Comparison of ENCODE assay signal across 25 mouse cellular contexts in the genomic region with DNA sequence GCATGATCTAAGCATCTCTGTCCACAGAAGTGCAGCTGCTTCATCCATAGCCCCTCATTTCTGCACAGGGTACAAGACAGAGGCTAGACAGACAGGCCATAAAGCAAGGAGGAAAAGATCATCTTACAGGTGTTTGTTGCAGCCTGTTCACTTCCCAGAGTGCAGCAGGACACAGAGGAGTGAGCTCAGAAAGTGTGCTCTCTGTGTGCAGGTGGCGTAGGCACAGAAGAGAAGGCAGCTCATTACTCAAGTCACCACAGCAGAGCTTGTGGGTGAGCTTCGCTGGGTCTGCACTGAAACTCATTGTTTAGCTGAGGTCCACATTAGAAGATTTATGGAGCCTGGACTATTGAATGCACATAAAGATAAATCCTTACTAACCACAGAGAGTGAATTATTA. TPM values are rescaled to one million over a fixed set of nuclear protein-coding genes. Genes with fewer than 3 reads are reported as not detected.
DNase-seq lines count a peak whose midpoint lies in the region; ATAC-seq lines count a peak whose summit lies in the region.
"Had no signal": no experiment of that assay in that cellular context is flagged by ENCODE, and none has a peak within 500 bp of the region (broad histone marks: within the 10 kb centered on the region; RNA-seq: fewer than 3 reads in every experiment).

No protein-coding gene starts in this region.

- H3K36me3 ChIP-seq in kidney, embryonic 16.5 days (ENCODE audit: insufficient read depth, low read length), result peaks cover 47% of the 10 kb centered on the region
- peaks cover 78% of the 10 kb centered on the region for H3K36me3 ChIP-seq in limb, embryonic 12.5 days
- H3K36me3 ChIP-seq in limb, embryonic 10.5 days, result peaks cover 31% of the 10 kb centered on the region

- H3K9me3 ChIP-seq in kidney, embryonic 16.5 days (ENCODE audit: low read length), result no peaks in the 10 kb centered on the region
- no peaks in the 10 kb centered on the region for H3K9me3 ChIP-seq in limb, embryonic 12.5 days
- H3K9me3 ChIP-seq in limb, embryonic 10.5 days (replicated peaks), result no peaks in the 10 kb centered on the region
- H3K9me3 ChIP-seq: forebrain, embryonic 10.5 days; forebrain, embryonic 13.5 days; heart, embryonic 10.5 days; heart, embryonic 13.5 days had no signal

- H3K27me3 ChIP-seq in kidney, embryonic 16.5 days (ENCODE audit: insufficient read depth, low read length), result no peaks in the 10 kb centered on the region
- no peaks in the 10 kb centered on the region for H3K27me3 ChIP-seq in limb, embryonic 12.5 days
- H3K27me3 ChIP-seq in limb, embryonic 10.5 days (ENCODE audit: low read depth, poor library complexity, severe bottlenecking), result no peaks in the 10 kb centered on the region
- H3K27me3 ChIP-seq: forebrain, embryonic 13.5 days; heart, embryonic 13.5 days had no signal

- no peak overlapping the region for H3K27ac ChIP-seq in kidney, embryonic 16.5 days (ENCODE audit: low read length)
- peak overlapping the region; percentile 17; the same call in 1 of the 2 replicates for H3K27ac ChIP-seq in limb, embryonic 12.5 days
- H3K27ac ChIP-seq in limb, embryonic 10.5 days, result no peak overlapping the region
- H3K27ac ChIP-seq: forebrain, embryonic 10.5 days; forebrain, embryonic 13.5 days; heart, adult 2 months; heart, embryonic 10.5 days; heart, embryonic 13.5 days; hindbrain, embryonic 14.5 days had no signal

- ATAC-seq in frontal cortex, adult (ENCODE audit: low TSS enrichment), result peak; percentile 78
- 0 out of 2 replicates have a peak, but pooled peaks have one; percentile 35 for ATAC-seq in kidney, embryonic 16.5 days (ENCODE audit: low FRiP score, low TSS enrichment)
- no peak for ATAC-seq in limb, embryonic 12.5 days (ENCODE audit: insufficient number of reproducible peaks, insufficient read depth, low FRiP score, low TSS enrichment, low read depth)
- ATAC-seq: activated CD4-positive, CD25-positive, alpha-beta regulatory T cell, adult 4 months; forebrain, embryonic 13.5 days; forebrain, embryonic 16.5 days had no signal

- no peak overlapping the region for H3K4me2 ChIP-seq in kidney, embryonic 16.5 days (replicated peaks; ENCODE audit: low read depth, low read length)
- H3K4me2 ChIP-seq in limb, embryonic 12.5 days, result no peak overlapping the region
- H3K4me2 ChIP-seq: forebrain, embryonic 13.5 days; heart, embryonic 13.5 days; hindbrain, embryonic 14.5 days had no signal

- DNase-seq in frontal cortex, postnatal 14 days (ENCODE audit: low spot score in 2 of 2), result no peak
- DNase-seq in kidney, postnatal 36 days, result no peak
- DNase-seq in limb, embryonic 10.5 days (ENCODE audit: low spot score), result no peak
- peak; percentile 58 for DNase-seq in brain, adult 2 months (ENCODE audit: low read depth, low spot score)
- DNase-seq: adrenal gland, adult 8-10 months; adrenal gland, postnatal 25 days; cerebellum, adult 18-20 months; cerebellum, adult 9-10 months; cerebellum, postnatal 14 days; gastrocnemius, postnatal 25 days; heart, adult 2 months; heart, postnatal 14 days; heart, postnatal 4 days had no signal

- no peaks in the 10 kb centered on the region for H3K4me1 ChIP-seq in kidney, embryonic 16.5 days (ENCODE audit: insufficient read depth, low read length)
- H3K4me1 ChIP-seq in limb, embryonic 12.5 days (replicated peaks), result no peaks in the 10 kb centered on the region
- H3K4me1 ChIP-seq in limb, embryonic 10.5 days, result no peaks in the 10 kb centered on the region
- H3K4me1 ChIP-seq: forebrain, embryonic 10.5 days; forebrain, embryonic 13.5 days; heart, embryonic 10.5 days; heart, embryonic 13.5 days had no signal

- H3K4me3 ChIP-seq in kidney, embryonic 16.5 days (ENCODE audit: low read length), result no peak overlapping the region
- no peak overlapping the region for H3K4me3 ChIP-seq in limb, embryonic 12.5 days (replicated peaks)
- H3K4me3 ChIP-seq in limb, embryonic 10.5 days, result no peak overlapping the region
- H3K4me3 ChIP-seq: forebrain, embryonic 10.5 days; forebrain, embryonic 13.5 days; heart, adult 2 months; heart, embryonic 10.5 days; heart, embryonic 13.5 days had no signal

- no peak overlapping the region for H3K9ac ChIP-seq in kidney, embryonic 16.5 days (replicated peaks; ENCODE audit: low read length)
- no peak overlapping the region; the same call in 1 of the 2 replicates for H3K9ac ChIP-seq in limb, embryonic 12.5 days (replicated peaks)
- H3K9ac ChIP-seq: forebrain, embryonic 13.5 days; heart, embryonic 13.5 days; hindbrain, embryonic 14.5 days had no signal

- 43% methylated on average over 2 of the region's 2 CpGs for WGBS in kidney, embryonic 16.5 days
- WGBS in limb, embryonic 12.5 days, result 62% methylated on average over 2 of the region's 2 CpGs
- 64% methylated on average over 2 of the region's 2 CpGs for WGBS in limb, embryonic 10.5 days

RNA-seq across cellular contexts. Expression of a gene that starts 32.6 kb away (rescaled TPM):
- polyA plus RNA-seq in kidney, embryonic 16.5 days (2015; fragmentation: Nextera tagmentation; extraction: Ambion mirVana), result 0.85 and 1.1 TPM in 2 replicates
- polyA plus RNA-seq in limb, embryonic 12.5 days (2016; fragmentation: Nextera tagmentation; extraction: Ambion mirVana), result 1.6 and 2.0 TPM in 2 replicates
- polyA plus RNA-seq in limb, embryonic 10.5 days (2016; fragmentation: Nextera tagmentation; extraction: Ambion mirVana), result 0.90 and 0.93 TPM in 2 replicates

RNA-seq across cellular contexts. Expression of a gene that starts 42.8 kb away (rescaled TPM):
- polyA plus RNA-seq in kidney, embryonic 16.5 days (2015; fragmentation: Nextera tagmentation; extraction: Ambion mirVana), result 120 and 131 TPM in 2 replicates
- polyA plus RNA-seq in limb, embryonic 12.5 days (2016; fragmentation: Nextera tagmentation; extraction: Ambion mirVana), result 102 and 106 TPM in 2 replicates
- 119 and 134 TPM in 2 replicates for polyA plus RNA-seq in limb, embryonic 10.5 days (2016; fragmentation: Nextera tagmentation; extraction: Ambion mirVana)

RNA-seq across cellular contexts. Expression of a gene that starts 45.5 kb away (rescaled TPM):
- polyA plus RNA-seq in kidney, embryonic 16.5 days (2015; fragmentation: Nextera tagmentation; extraction: Ambion mirVana), result 0.17 and 0.37 TPM in 2 replicates
- 0.10 and 0.11 TPM in 2 replicates for polyA plus RNA-seq in limb, embryonic 12.5 days (2016; fragmentation: Nextera tagmentation; extraction: Ambion mirVana)
- 0.14 and 0.23 TPM in 2 replicates for polyA plus RNA-seq in limb, embryonic 10.5 days (2016; fragmentation: Nextera tagmentation; extraction: Ambion mirVana)
- polyA plus RNA-seq: activated CD4-positive, CD25-positive, alpha-beta regulatory T cell, adult 4 months; embryonic facial prominence, embryonic 11.5 days; forebrain, embryonic 16.5 days; frontal cortex, adult 2 months; heart, adult 2 months had no signal
